Mouse (Mus musculus): Measurements from ENCODE around the gene Vmp1.

DNA sequence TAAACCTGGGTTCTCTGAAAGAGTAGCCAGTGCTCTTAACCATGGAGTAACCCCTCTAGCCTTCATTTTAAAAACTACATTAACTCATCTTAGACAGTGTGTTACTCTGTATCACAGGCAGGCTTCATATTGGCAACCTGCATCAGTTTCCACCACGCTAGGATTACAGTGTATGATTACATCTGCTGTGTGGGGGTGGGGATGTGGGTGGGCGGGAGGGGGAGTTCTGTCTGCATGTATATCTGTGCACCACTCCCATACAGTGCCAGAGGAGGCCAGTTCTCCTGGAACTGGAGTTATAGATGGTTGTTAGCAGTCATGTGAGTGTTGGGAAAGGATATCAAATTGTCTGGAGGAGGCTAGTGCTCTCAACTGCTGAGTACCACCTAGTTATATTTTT is 55.2 kb downstream of the Vmp1 start:
- TF ChIP-seq CTCF (conservative IDR thresholded peaks at IDR 0.05; ENCODE audit: insufficient read depth, insufficient read length, low read depth, low read length) (no peak), POLR2A (IDR thresholded peaks at IDR 0.05; ENCODE audit: low read depth, low read length) (no peak)
